ENCODE assay signal across 9 mouse cellular contexts in the genomic region with DNA sequence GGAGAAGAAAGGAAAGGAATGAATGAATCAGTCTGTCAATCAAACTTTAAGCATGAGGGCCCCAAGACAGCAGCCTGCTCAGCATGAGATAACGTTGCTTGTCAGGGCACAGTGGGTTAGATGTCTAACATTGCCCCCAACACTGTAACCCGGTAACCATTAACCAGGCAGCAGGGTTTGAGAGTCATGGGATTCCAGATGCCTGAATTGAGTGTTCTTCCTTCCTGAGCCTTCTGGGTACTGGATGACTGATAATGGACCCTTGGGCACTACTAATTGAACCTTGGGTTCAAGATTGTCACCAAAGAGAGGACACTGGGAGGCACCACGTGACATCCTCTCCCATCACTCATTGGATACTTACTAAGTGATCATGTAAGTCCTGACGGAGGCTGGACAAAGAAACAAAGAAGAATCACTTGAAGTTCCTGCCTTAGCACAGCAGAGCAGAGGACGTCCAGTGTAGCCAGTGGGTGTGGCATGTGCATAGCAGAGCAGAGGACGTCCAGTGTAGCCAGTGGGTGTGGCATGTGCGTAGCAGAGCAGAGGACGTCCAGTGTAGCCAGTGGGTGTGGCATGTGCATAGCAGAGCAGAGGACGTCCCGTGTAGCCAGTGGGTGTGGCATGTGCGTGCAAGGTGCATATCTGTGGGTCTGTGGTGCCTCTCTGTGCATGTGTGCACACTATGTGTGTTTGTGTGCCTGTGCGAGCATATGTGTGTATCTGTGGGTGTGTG. TPM values are rescaled to one million over a fixed set of nuclear protein-coding genes. Genes with fewer than 3 reads are reported as not detected.
DNase-seq lines count a peak whose midpoint lies in the region; ATAC-seq lines count a peak whose summit lies in the region.
"Had no signal": no experiment of that assay in that cellular context is flagged by ENCODE, and none has a peak within 500 bp of the region (broad histone marks: within the 10 kb centered on the region; RNA-seq: fewer than 3 reads in every experiment).

No protein-coding gene starts in this region.

- H3K27ac ChIP-seq in midbrain, embryonic 10.5 days (replicated peaks), result peak overlapping the region; percentile 28
- H3K27ac ChIP-seq in midbrain, embryonic 14.5 days (replicated peaks; ENCODE audit: low read depth, low read length), result no peak overlapping the region
- no peak overlapping the region for H3K27ac ChIP-seq in forebrain, embryonic 15.5 days (replicated peaks)
- peak overlapping the region; percentile 75 for H3K27ac ChIP-seq in liver, embryonic 12.5 days
- no peak overlapping the region for H3K27ac ChIP-seq in stomach, embryonic 14.5 days (ENCODE audit: low read length)

- H3K27me3 ChIP-seq in midbrain, embryonic 10.5 days (ENCODE audit: low read depth, poor library complexity, severe bottlenecking), result no peaks in the 10 kb centered on the region
- no peaks in the 10 kb centered on the region for H3K27me3 ChIP-seq in midbrain, embryonic 14.5 days (ENCODE audit: control insufficient read depth, insufficient read depth, low read length)
- H3K27me3 ChIP-seq in forebrain, embryonic 15.5 days, result no peaks in the 10 kb centered on the region
- H3K27me3 ChIP-seq in liver, embryonic 12.5 days (replicated peaks), result no peaks in the 10 kb centered on the region
- no peaks in the 10 kb centered on the region for H3K27me3 ChIP-seq in stomach, embryonic 14.5 days (ENCODE audit: control insufficient read depth, insufficient read depth, low read length)
- H3K27me3 ChIP-seq: neural tube, embryonic 13.5 days had no signal

- H3K4me1 ChIP-seq in midbrain, embryonic 10.5 days, result peaks cover 22% of the 10 kb centered on the region
- H3K4me1 ChIP-seq in midbrain, embryonic 14.5 days (ENCODE audit: control insufficient read depth, insufficient read depth, low read length), result no peaks in the 10 kb centered on the region
- no peaks in the 10 kb centered on the region for H3K4me1 ChIP-seq in forebrain, embryonic 15.5 days
- peaks cover 31% of the 10 kb centered on the region for H3K4me1 ChIP-seq in liver, embryonic 12.5 days
- H3K4me1 ChIP-seq in stomach, embryonic 14.5 days (ENCODE audit: control insufficient read depth, insufficient read depth, low read length), result peaks cover 14% of the 10 kb centered on the region

- no peak for ATAC-seq in midbrain, embryonic 14.5 days (ENCODE audit: low FRiP score, low TSS enrichment)
- ATAC-seq in forebrain, embryonic 15.5 days (replicated peaks), result 0 out of 2 replicates have a peak, but pooled peaks have one; percentile 30
- ATAC-seq in liver, embryonic 12.5 days, result peak; percentile 95
- peak; percentile 84 for ATAC-seq in stomach, embryonic 14.5 days (ENCODE audit: insufficient number of reproducible peaks, insufficient read depth, low FRiP score, low read depth)

- H3K36me3 ChIP-seq in midbrain, embryonic 10.5 days, result no peaks in the 10 kb centered on the region
- H3K36me3 ChIP-seq in midbrain, embryonic 14.5 days (ENCODE audit: control insufficient read depth, insufficient read depth, low read length), result no peaks in the 10 kb centered on the region
- no peaks in the 10 kb centered on the region for H3K36me3 ChIP-seq in forebrain, embryonic 15.5 days
- no peaks in the 10 kb centered on the region; the same call in 1 of the 2 replicates for H3K36me3 ChIP-seq in liver, embryonic 12.5 days
- H3K36me3 ChIP-seq in stomach, embryonic 14.5 days (ENCODE audit: control insufficient read depth, insufficient read depth, low read length), result no peaks in the 10 kb centered on the region

- no peak overlapping the region for H3K4me3 ChIP-seq in midbrain, embryonic 10.5 days
- no peak overlapping the region for H3K4me3 ChIP-seq in midbrain, embryonic 14.5 days (replicated peaks; ENCODE audit: low read depth, low read length)
- H3K4me3 ChIP-seq in forebrain, embryonic 15.5 days, result no peak overlapping the region
- peak overlapping the region; percentile 37 for H3K4me3 ChIP-seq in liver, embryonic 12.5 days
- H3K4me3 ChIP-seq in stomach, embryonic 14.5 days (ENCODE audit: low read depth, low read length), result no peak overlapping the region
- H3K4me3 ChIP-seq: neural tube, embryonic 13.5 days had no signal

- H3K9me3 ChIP-seq in midbrain, embryonic 10.5 days (replicated peaks), result no peaks in the 10 kb centered on the region
- H3K9me3 ChIP-seq in midbrain, embryonic 14.5 days (ENCODE audit: control insufficient read depth, low read length), result no peaks in the 10 kb centered on the region
- no peaks in the 10 kb centered on the region for H3K9me3 ChIP-seq in forebrain, embryonic 15.5 days
- no peaks in the 10 kb centered on the region for H3K9me3 ChIP-seq in liver, embryonic 12.5 days (replicated peaks)
- H3K9me3 ChIP-seq in stomach, embryonic 14.5 days (ENCODE audit: control insufficient read depth, low read depth, low read length), result no peaks in the 10 kb centered on the region
- H3K9me3 ChIP-seq: neural tube, embryonic 13.5 days had no signal

- no peak for DNase-seq in midbrain, embryonic 10.5 days (ENCODE audit: low spot score)
- no peak for DNase-seq in midbrain, embryonic 14.5 days
- no peak for DNase-seq in adrenal gland, adult 2 months
- DNase-seq in cerebellum, adult 9-11 months, result no peak
- DNase-seq: cerebellum, adult 8-10 months had no signal

- no peak overlapping the region for H3K9ac ChIP-seq in midbrain, embryonic 14.5 days (replicated peaks; ENCODE audit: low read length)
- H3K9ac ChIP-seq in forebrain, embryonic 15.5 days (replicated peaks), result no peak overlapping the region
- H3K9ac ChIP-seq in liver, embryonic 12.5 days, result no peak overlapping the region
- H3K9ac ChIP-seq in stomach, embryonic 14.5 days (replicated peaks; ENCODE audit: low read depth, low read length), result no peak overlapping the region
- H3K9ac ChIP-seq: neural tube, embryonic 13.5 days had no signal

- H3K4me2 ChIP-seq in midbrain, embryonic 14.5 days (ENCODE audit: low read length), result no peak overlapping the region
- no peak overlapping the region for H3K4me2 ChIP-seq in forebrain, embryonic 15.5 days (replicated peaks)
- peak overlapping the region; percentile 64 for H3K4me2 ChIP-seq in liver, embryonic 12.5 days
- no peak overlapping the region for H3K4me2 ChIP-seq in stomach, embryonic 14.5 days (replicated peaks; ENCODE audit: low read depth, low read length)
- H3K4me2 ChIP-seq: neural tube, embryonic 13.5 days had no signal

- WGBS in midbrain, embryonic 10.5 days, result 75% methylated on average over 12 of the region's 12 CpGs
- WGBS in midbrain, embryonic 14.5 days, result 66% methylated on average over 12 of the region's 12 CpGs
- 60% methylated on average over 12 of the region's 12 CpGs for WGBS in forebrain, embryonic 15.5 days
- 22% methylated on average over 12 of the region's 12 CpGs for WGBS in liver, embryonic 12.5 days (ENCODE audit: insufficient replicate concordance)
- WGBS in stomach, embryonic 14.5 days, result 34% methylated on average over 12 of the region's 12 CpGs

RNA-seq across cellular contexts. Expression of a gene that starts 51.0 kb away (rescaled TPM):
- polyA plus RNA-seq in midbrain, embryonic 10.5 days (2016; fragmentation: Nextera tagmentation; extraction: Ambion mirVana), result 0.11 and 0.15 TPM in 2 replicates
- 0.87 and 0.98 TPM in 2 replicates for polyA plus RNA-seq in midbrain, embryonic 14.5 days (2014; fragmentation: Nextera tagmentation; extraction: Ambion mirVana)
- 0.54 and 0.64 TPM in 2 replicates for polyA plus RNA-seq in forebrain, embryonic 15.5 days (2015; fragmentation: Nextera tagmentation; extraction: Ambion mirVana)
- not detected in 2 replicates for polyA plus RNA-seq in liver, embryonic 12.5 days (2016; fragmentation: Nextera tagmentation; extraction: Ambion mirVana)
- not detected in 2 replicates for polyA plus RNA-seq in stomach, embryonic 14.5 days (2014; fragmentation: Nextera tagmentation; extraction: Ambion mirVana)
- under 1 TPM; 0.12 to 0.73 TPM for total RNA-seq in adrenal gland, adult 2 months (2021)
- 0.18 and 0.37 TPM in 2 replicates for polyA plus RNA-seq in adrenal gland, adult 2 months (2012; rRNA removed)

Comparison
In these comparisons a context has a peak if more than half of its experiments do, and no peak if none do; other contexts are left out.
1. H3K27ac ChIP-seq: peak in midbrain, embryonic 10.5 days (single experiment) and liver, embryonic 12.5 days (single experiment); none in midbrain, embryonic 14.5 days (single experiment), forebrain, embryonic 15.5 days (single experiment) and stomach, embryonic 14.5 days (single experiment).